Mouse (Mus musculus) kidney, embryonic 16.5 days (tissue): ENCODE measurements around the gene D430019H16Rik. TPM values are rescaled to one million over a fixed set of nuclear protein-coding genes. Genes with fewer than 3 reads are reported as not detected.

Experiments used
- ATAC-seq: fragments of 200-750 bp; cut with Nextera tagmentation; 2 replicates; pipeline ENCODE4 v1.8.0; 2017; ENCODE audit warnings: moderate TSS enrichment; ENCODE audit not compliant: low FRiP score, low TSS enrichment
- H3K27ac ChIP-seq: fragments of 300-500 bp; sonication (generic); 2 replicates; pipeline ENCODE4 v1.5.1; 2014; ENCODE audit warnings: low read length
- H3K27me3 ChIP-seq: fragments of 300-500 bp; sonication (generic); 2 replicates; pipeline ENCODE4 v1.6.1; 2014; ENCODE audit warnings: low read length, control low read depth, mixed read lengths; ENCODE audit not compliant: insufficient read depth
- H3K36me3 ChIP-seq: fragments of 300-500 bp; sonication (generic); 2 replicates; pipeline ENCODE4 v1.6.1; 2014; ENCODE audit warnings: low read length, control low read depth, mixed read lengths; ENCODE audit not compliant: insufficient read depth
- H3K4me1 ChIP-seq: fragments of 300-500 bp; sonication (generic); 2 replicates; pipeline ENCODE4 v1.6.1; 2014; ENCODE audit warnings: low read length, control low read depth, mixed read lengths; ENCODE audit not compliant: insufficient read depth
- H3K4me2 ChIP-seq: fragments of 300-500 bp; sonication (generic); replicated peaks from 2 replicates; pipeline ENCODE4 v1.6.1; 2014; ENCODE audit warnings: low read depth, low read length
- H3K4me3 ChIP-seq: fragments of 300-500 bp; sonication (generic); 2 replicates; pipeline ENCODE4 v1.5.1; 2014; ENCODE audit warnings: mild to moderate bottlenecking, low read length
- H3K9ac ChIP-seq: fragments of 300-500 bp; sonication (generic); replicated peaks from 2 replicates; pipeline ENCODE4 v1.6.1; 2014; ENCODE audit warnings: low read length
- H3K9me3 ChIP-seq: fragments of 300-500 bp; sonication (generic); 2 replicates; pipeline ENCODE4 v1.6.1; 2016; ENCODE audit warnings: low read length, control low read depth
- WGBS: fragments of 180-500 bp; shearing (Covaris S2); extraction: QIAGEN DNeasy Blood & Tissue Kit; methylation state at CpG from one replicate; pipeline ENCODE4 v1.1.7; 2014; 5-methylcytosine and 5-hydroxymethylcytosine counted together
- polyA plus RNA-seq: library from polyadenylated mRNA; unstranded; fragments of >200 nt; fragmentation: Nextera tagmentation; extraction: Ambion mirVana; gene quantifications from 2 replicates; pipeline ENCODE4 v1.2.1, GENCODE M21; 2015

D430019H16Rik gene
- polyA plus RNA-seq, 1 experiment from 2014 or later, result 1.4 TPM

DNA sequence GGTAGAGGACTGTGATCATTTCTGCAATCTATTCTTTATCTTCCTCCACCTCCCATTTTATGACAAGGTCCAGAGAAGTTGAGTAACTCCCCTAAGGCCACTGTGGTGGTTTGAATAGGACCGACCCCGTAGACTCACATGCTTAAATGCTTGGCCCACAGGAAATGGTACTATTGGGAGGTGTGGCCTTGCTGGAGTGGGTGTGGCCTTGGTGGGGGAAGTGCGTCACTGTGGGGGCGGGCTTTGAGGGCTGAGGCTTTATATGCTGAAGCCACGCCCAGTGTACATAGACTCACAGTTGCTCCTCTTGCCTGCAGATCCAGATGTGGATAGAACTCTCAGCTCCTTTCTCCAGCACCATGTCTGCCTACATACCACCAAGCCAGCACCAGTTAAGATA, 57.5 kb downstream of the D430019H16Rik start:
- Histone ChIP-seq H3K9ac (no peak overlapping the region), H3K4me2 (peak overlapping the region; percentile 39; the same call in 1 of the 2 replicates), H3K27me3 (no peaks in the 10 kb centered on the region), H3K4me3 (no peak overlapping the region), H3K9me3 (no peaks in the 10 kb centered on the region; the same call in 1 of the 2 replicates), H3K4me1 (peaks cover 30% of the 10 kb centered on the region), H3K36me3 (no peaks in the 10 kb centered on the region), H3K27ac (peak overlapping the region; percentile 89)
- WGBS, result 77% methylated on average over 5 of the region's 5 CpGs
- ATAC-seq, result peak; percentile 25

- peak overlapping the region; percentile 39 for H3K4me2 ChIP-seq
- peak; percentile 81 for ATAC-seq
- H3K27me3 ChIP-seq, result no peaks in the 10 kb centered on the region
- WGBS, result 15% methylated on average over 16 of the region's 16 CpGs
- no peaks in the 10 kb centered on the region; the same call in 1 of the 2 replicates for H3K9me3 ChIP-seq
- peak overlapping the region; percentile 9; the same call in 1 of the 2 replicates for H3K9ac ChIP-seq
- no peaks in the 10 kb centered on the region for H3K36me3 ChIP-seq
- H3K27ac ChIP-seq, result peak overlapping the region; percentile 89
- peaks cover 30% of the 10 kb centered on the region for H3K4me1 ChIP-seq
- H3K4me3 ChIP-seq, result no peak overlapping the region
These were observed 58.2 kb downstream of the D430019H16Rik start for GRCm38 (mm10) chr12:105511671-105512502.

- no peaks in the 10 kb centered on the region; the same call in 1 of the 2 replicates for H3K9me3 ChIP-seq
- peak overlapping the region; percentile 13; the same call in 1 of the 2 replicates for H3K27ac ChIP-seq
- H3K27me3 ChIP-seq, result no peaks in the 10 kb centered on the region
- no peaks in the 10 kb centered on the region for H3K36me3 ChIP-seq
- peaks cover 34% of the 10 kb centered on the region for H3K4me1 ChIP-seq
- no peak for ATAC-seq
- WGBS, result 44% methylated on average over 10 of the region's 10 CpGs
- H3K9ac ChIP-seq, result no peak overlapping the region
- no peak overlapping the region for H3K4me3 ChIP-seq
- H3K4me2 ChIP-seq, result no peak overlapping the region
These were observed 60.5 kb downstream of the D430019H16Rik start for GRCm38 (mm10) chr12:105514111-105514510.

- Histone ChIP-seq H3K4me2 (no peak overlapping the region), H3K4me1 (peaks cover 34% of the 10 kb centered on the region), H3K9me3 (peaks cover 4% of the 10 kb centered on the region; the same call in 1 of the 2 replicates), H3K4me3 (no peak overlapping the region), H3K36me3 (no peaks in the 10 kb centered on the region), H3K27me3 (no peaks in the 10 kb centered on the region), H3K27ac (no peak overlapping the region), H3K9ac (no peak overlapping the region)
- ATAC-seq, result no peak
- 41% methylated on average over 21 of the region's 21 CpGs for WGBS
These were observed 63.5 kb downstream of the D430019H16Rik start for GRCm38 (mm10) chr12:105517026-105517675.

GRCm38 (mm10) chr12:105519851-105520250, 66.2 kb downstream of the D430019H16Rik start:
- WGBS, result 76% methylated on average over 2 of the region's 2 CpGs
- Histone ChIP-seq H3K27ac (no peak overlapping the region), H3K4me1 (peaks cover 26% of the 10 kb centered on the region), H3K4me2 (no peak overlapping the region), H3K9ac (no peak overlapping the region), H3K27me3 (no peaks in the 10 kb centered on the region), H3K36me3 (no peaks in the 10 kb centered on the region), H3K9me3 (peaks cover 4% of the 10 kb centered on the region; the same call in 1 of the 2 replicates), H3K4me3 (no peak overlapping the region)
- ATAC-seq, result no peak

GRCm38 (mm10) chr12:105521170-105521762, 67.6 kb downstream of the D430019H16Rik start:
- 31% methylated on average over 15 of the region's 15 CpGs for WGBS
- Histone ChIP-seq H3K4me3 (no peak overlapping the region), H3K27me3 (no peaks in the 10 kb centered on the region), H3K9ac (no peak overlapping the region), H3K27ac (peak overlapping the region; percentile 44; the same call in 1 of the 2 replicates), H3K9me3 (peaks cover 4% of the 10 kb centered on the region; the same call in 1 of the 2 replicates), H3K4me1 (peaks cover 26% of the 10 kb centered on the region), H3K36me3 (no peaks in the 10 kb centered on the region), H3K4me2 (peak overlapping the region; percentile 34)
- peak; percentile 73; the same call in 1 of the 2 replicates for ATAC-seq

DNA sequence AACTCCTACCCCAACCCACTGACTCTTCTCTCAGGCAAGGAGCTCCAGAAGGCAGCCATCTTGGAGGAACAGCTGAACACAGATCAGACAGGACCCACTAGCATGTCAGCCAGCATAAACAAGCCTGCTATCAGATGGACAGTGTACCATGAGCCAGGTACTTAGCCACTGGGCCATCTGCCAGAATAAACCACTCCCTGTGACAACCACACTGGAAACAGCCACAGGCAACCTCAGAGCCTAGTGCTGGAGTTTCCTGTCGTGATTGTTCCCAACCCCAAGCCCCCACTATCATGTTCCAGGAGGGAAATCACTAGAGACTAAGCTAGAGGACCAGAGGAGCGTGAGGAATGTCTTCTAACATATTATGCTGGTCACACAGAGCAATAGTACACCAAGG, 70.1 kb downstream of the D430019H16Rik start:
- WGBS, result 41% methylated on average over 2 of the region's 2 CpGs

GRCm38 (mm10) chr12:105526186-105526585, 72.5 kb downstream of the D430019H16Rik start:
- Histone ChIP-seq H3K4me2 (no peak overlapping the region), H3K9ac (no peak overlapping the region), H3K9me3 (peaks cover 4% of the 10 kb centered on the region; the same call in 1 of the 2 replicates), H3K27me3 (no peaks in the 10 kb centered on the region), H3K4me1 (peaks cover 7% of the 10 kb centered on the region), H3K27ac (peak overlapping the region; percentile 46), H3K4me3 (no peak overlapping the region), H3K36me3 (no peaks in the 10 kb centered on the region)
- WGBS, result 69% methylated on average over 3 of the region's 3 CpGs
- no peak for ATAC-seq

More for the DNA sequence above, 70.1 kb downstream of the D430019H16Rik start:
- no peak for ATAC-seq
- H3K27me3 ChIP-seq, result no peaks in the 10 kb centered on the region
- H3K9me3 ChIP-seq, result peaks cover 4% of the 10 kb centered on the region; the same call in 1 of the 2 replicates
- H3K4me3 ChIP-seq, result no peak overlapping the region
- H3K27ac ChIP-seq, result no peak overlapping the region
- H3K4me1 ChIP-seq, result peaks cover 16% of the 10 kb centered on the region
- H3K36me3 ChIP-seq, result no peaks in the 10 kb centered on the region
- no peak overlapping the region for H3K9ac ChIP-seq
- H3K4me2 ChIP-seq, result no peak overlapping the region

DNA sequence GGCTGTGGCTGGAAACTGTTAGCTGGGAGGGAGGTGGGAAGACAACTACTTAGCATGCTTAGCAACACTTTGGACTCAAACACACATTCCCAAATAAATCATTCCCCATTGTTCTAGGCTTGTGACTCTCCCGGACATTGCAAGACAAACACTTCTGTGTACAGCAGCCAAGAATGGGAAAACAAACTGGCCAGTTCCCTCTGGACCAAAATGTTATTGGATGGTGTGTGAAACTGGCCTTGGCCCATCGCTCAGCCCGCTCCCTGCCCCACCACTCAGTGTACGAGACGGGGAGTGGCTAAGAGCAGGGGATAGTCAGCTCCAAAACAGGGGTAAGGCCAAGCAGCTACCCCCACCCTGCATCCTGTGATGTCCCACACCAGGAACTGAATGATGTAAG, 73.2 kb downstream of the D430019H16Rik start:
- Histone ChIP-seq H3K27ac (peak overlapping the region; percentile 46), H3K36me3 (no peaks in the 10 kb centered on the region), H3K4me3 (no peak overlapping the region), H3K4me2 (no peak overlapping the region), H3K4me1 (peaks cover 5% of the 10 kb centered on the region; the same call in 1 of the 2 replicates), H3K27me3 (no peaks in the 10 kb centered on the region), H3K9me3 (peaks cover 4% of the 10 kb centered on the region; the same call in 1 of the 2 replicates), H3K9ac (no peak overlapping the region)
- peak; percentile 78 for ATAC-seq
- WGBS, result 43% methylated on average over 5 of the region's 5 CpGs
